Mouse (Mus musculus): ENCODE data around the gene Dmrtc2. TPM values are rescaled to one million over a fixed set of nuclear protein-coding genes. Genes with fewer than 3 reads are reported as not detected.
"Not testable (repeated sequence)": the region's sequence is repeated elsewhere in the genome, so short reads cannot be mapped to it uniquely, and the experiment has no call there.

Dmrtc2 gene
- total RNA-seq, 2 experiments from 2014 or later: not detected

- no peak for DNase-seq (ENCODE audit: low spot score in 2 of 2)
Measured at GRCm38 (mm10) chr7:24864156-24864555, 5.7 kb upstream of the Dmrtc2 start.

- DNase-seq (ENCODE audit: low spot score in 2 of 2): no peak
Measured at GRCm38 (mm10) chr7:24869080-24869479, 777 bp upstream of the Dmrtc2 start.

GRCm38 (mm10) chr7:24877588-24877987 is 7.7 kb downstream of the Dmrtc2 start:
- DNase-seq (ENCODE audit: low spot score in 2 of 2): no peak

- no peak for DNase-seq (ENCODE audit: low spot score in 2 of 2)
Measured at GRCm38 (mm10) chr7:24879620-24880019, 9.8 kb downstream of the Dmrtc2 start.

GRCm38 (mm10) chr7:24882416-24883199 is 12.8 kb downstream of the Dmrtc2 start:
- DNase-seq (ENCODE audit: low spot score in 2 of 2): no peak

GRCm38 (mm10) chr7:24883896-24884692 is 14.2 kb downstream of the Dmrtc2 start, which contains the start of gene Rps19:
Gene Rps19, plus strand, starts transcription at chr7:24884371.
- DNase-seq (ENCODE audit: low spot score in 2 of 2): peak; percentile 98

GRCm38 (mm10) chr7:24884693-24885291 is 14.9 kb downstream of the Dmrtc2 start:
- DNase-seq (ENCODE audit: low spot score in 2 of 2): no peak

GRCm38 (mm10) chr7:24885468-24886307 is 15.8 kb downstream of the Dmrtc2 start:
- no peak for DNase-seq (ENCODE audit: low spot score in 2 of 2)

- DNase-seq (ENCODE audit: low spot score in 2 of 2): no peak
Measured at GRCm38 (mm10) chr7:24886308-24886633, 16.4 kb downstream of the Dmrtc2 start.

- no peak for DNase-seq (ENCODE audit: low spot score in 2 of 2)
Measured at GRCm38 (mm10) chr7:24887096-24887495, 17.2 kb downstream of the Dmrtc2 start.

- DNase-seq (ENCODE audit: low spot score in 2 of 2): no peak
Measured at GRCm38 (mm10) chr7:24889431-24890220, 19.8 kb downstream of the Dmrtc2 start.

GRCm38 (mm10) chr7:24890281-24891216 is 20.7 kb downstream of the Dmrtc2 start:
- DNase-seq (ENCODE audit: low spot score in 2 of 2): peak in 1 of 2 experiments; percentile 58

GRCm38 (mm10) chr7:24891241-24892124 is 21.6 kb downstream of the Dmrtc2 start:
- no peak for DNase-seq (ENCODE audit: low spot score in 2 of 2)

GRCm38 (mm10) chr7:24892125-24892583 is 22.3 kb downstream of the Dmrtc2 start:
- DNase-seq (ENCODE audit: low spot score in 2 of 2): no peak

- not testable (repeated sequence) for DNase-seq (ENCODE audit: low spot score in 2 of 2)
Measured at GRCm38 (mm10) chr7:24895749-24896148, 25.9 kb downstream of the Dmrtc2 start.

GRCm38 (mm10) chr7:24896269-24896668 is 26.4 kb downstream of the Dmrtc2 start:
- DNase-seq (ENCODE audit: low spot score in 2 of 2): no peak

GRCm38 (mm10) chr7:24897224-24897623 is 27.4 kb downstream of the Dmrtc2 start, which contains the start of gene Cd79a:
Gene Cd79a, plus strand, starts transcription at chr7:24897381.
- no peak for DNase-seq (ENCODE audit: low spot score in 2 of 2)

- no peak for DNase-seq (ENCODE audit: low spot score in 2 of 2)
Measured at GRCm38 (mm10) chr7:24897959-24898358, 28.1 kb downstream of the Dmrtc2 start.

All from gastrocnemius, postnatal 4 days (tissue).